Mouse (Mus musculus) kidney, adult 9 months (tissue): ENCODE data around the gene 4933416C03Rik.

ENCODE experiments used
- DNase-seq: peaks from one replicate; pipeline ENCODE4 v3.0.0; 2022

The 4933416C03Rik gene

GRCm38 (mm10) chr10:116113867-116114474, at the start of gene 4933416C03Rik:
4933416C03Rik (minus strand) TSS chr10:116113917.
- no peak for DNase-seq

- no peak for DNase-seq
Observed at GRCm38 (mm10) chr10:116162338-116162737, 48.6 kb upstream of the 4933416C03Rik start.

- no peak for DNase-seq
Observed at GRCm38 (mm10) chr10:116156699-116157098, 43.0 kb upstream of the 4933416C03Rik start.

GRCm38 (mm10) chr10:116154707-116155106, 41.0 kb upstream of the 4933416C03Rik start:
- DNase-seq, result no peak

GRCm38 (mm10) chr10:116146091-116146490, 32.4 kb upstream of the 4933416C03Rik start:
- DNase-seq, result no peak

GRCm38 (mm10) chr10:116143684-116144083, 30.0 kb upstream of the 4933416C03Rik start:
- no peak for DNase-seq

- no peak for DNase-seq
Observed at GRCm38 (mm10) chr10:116140226-116140625, 26.5 kb upstream of the 4933416C03Rik start.

- no peak for DNase-seq
Observed at GRCm38 (mm10) chr10:116135187-116135586, 21.5 kb upstream of the 4933416C03Rik start.

GRCm38 (mm10) chr10:116132233-116132632, 18.5 kb upstream of the 4933416C03Rik start:
- no peak for DNase-seq

- DNase-seq, result no peak
Observed at GRCm38 (mm10) chr10:116131223-116131622, 17.5 kb upstream of the 4933416C03Rik start.

GRCm38 (mm10) chr10:116130401-116130800, 16.7 kb upstream of the 4933416C03Rik start:
- no peak for DNase-seq

- no peak for DNase-seq
Observed at GRCm38 (mm10) chr10:116125364-116125763, 11.6 kb upstream of the 4933416C03Rik start.

- DNase-seq, result no peak
Observed at GRCm38 (mm10) chr10:116123808-116124207, 10.1 kb upstream of the 4933416C03Rik start.

- no peak for DNase-seq
Observed at GRCm38 (mm10) chr10:116121463-116121862, 7.7 kb upstream of the 4933416C03Rik start.

GRCm38 (mm10) chr10:116117060-116117459, 3.3 kb upstream of the 4933416C03Rik start:
- DNase-seq, result no peak

GRCm38 (mm10) chr10:116115881-116116677, 2.4 kb upstream of the 4933416C03Rik start:
- DNase-seq, result no peak

GRCm38 (mm10) chr10:116112868-116113267, 849 bp downstream of the 4933416C03Rik start:
- no peak for DNase-seq

- DNase-seq, result no peak
Observed at GRCm38 (mm10) chr10:116108730-116109129, 5.0 kb downstream of the 4933416C03Rik start.

- DNase-seq, result no peak
Observed at GRCm38 (mm10) chr10:116108176-116108575, 5.5 kb downstream of the 4933416C03Rik start.

- DNase-seq, result no peak
Observed at GRCm38 (mm10) chr10:116098470-116098869, 15.2 kb downstream of the 4933416C03Rik start.

- DNase-seq, result no peak
Observed at GRCm38 (mm10) chr10:116096466-116096865, 17.3 kb downstream of the 4933416C03Rik start.

GRCm38 (mm10) chr10:116083965-116084364, 29.8 kb downstream of the 4933416C03Rik start:
- peak; percentile 13 for DNase-seq

- no peak for DNase-seq
Observed at GRCm38 (mm10) chr10:116080841-116081240, 32.9 kb downstream of the 4933416C03Rik start.

GRCm38 (mm10) chr10:116079396-116079795, 34.3 kb downstream of the 4933416C03Rik start:
- DNase-seq, result no peak
